Mouse (Mus musculus) liver, embryonic 12.5 days (tissue): ENCODE results near the gene Clcn3. TPM values are rescaled to one million over a fixed set of nuclear protein-coding genes. Genes with fewer than 3 reads are reported as not detected.

Experiments
- ATAC-seq: fragments of 200-750 bp; cut with Nextera tagmentation; 2 replicates; pipeline ENCODE4 v1.8.0; 2017; ENCODE audit warnings: moderate number of reproducible peaks, mild to moderate bottlenecking, moderate library complexity
- H3K27ac ChIP-seq: fragments of 300-500 bp; sonication (generic); 2 replicates; pipeline ENCODE4 v1.5.1; 2016; ENCODE audit warnings: mild to moderate bottlenecking
- H3K27me3 ChIP-seq: fragments of 300-500 bp; sonication (generic); replicated peaks from 2 replicates; pipeline ENCODE4 v1.6.1; 2016; ENCODE audit warnings: mild to moderate bottlenecking, moderate library complexity
- H3K36me3 ChIP-seq: fragments of 300-500 bp; sonication (generic); 2 replicates; pipeline ENCODE4 v1.6.1; 2016; ENCODE audit warnings: mild to moderate bottlenecking, moderate library complexity
- H3K4me1 ChIP-seq: fragments of 300-500 bp; sonication (generic); 2 replicates; pipeline ENCODE4 v1.6.1; 2016
- H3K4me2 ChIP-seq: fragments of 300-500 bp; sonication (generic); 2 replicates; pipeline ENCODE4 v1.6.1; 2016; ENCODE audit warnings: mild to moderate bottlenecking, moderate library complexity
- H3K4me3 ChIP-seq: fragments of 300-500 bp; sonication (generic); 2 replicates; pipeline ENCODE4 v1.5.1; 2016; ENCODE audit warnings: mild to moderate bottlenecking, moderate library complexity
- H3K9ac ChIP-seq: fragments of 300-500 bp; sonication (generic); 2 replicates; pipeline ENCODE4 v1.6.1; 2016; ENCODE audit warnings: mild to moderate bottlenecking, moderate library complexity
- H3K9me3 ChIP-seq: fragments of 300-500 bp; sonication (generic); replicated peaks from 2 replicates; pipeline ENCODE4 v1.6.1; 2016; ENCODE audit warnings: mild to moderate bottlenecking, moderate library complexity
- WGBS: fragments of 180-500 bp; shearing (Covaris S2); methylation state at CpG from one replicate; pipeline ENCODE4 v1.1.7; 2016; ENCODE audit not compliant: insufficient replicate concordance; 5-methylcytosine and 5-hydroxymethylcytosine counted together
- polyA plus RNA-seq: library from polyadenylated mRNA; unstranded; fragments of >200 nt; fragmentation: Nextera tagmentation; extraction: Ambion mirVana; gene quantifications from 2 replicates; pipeline ENCODE4 v1.2.1, GENCODE M21; 2016

Gene Clcn3
- polyA plus RNA-seq, 1 experiment from 2014 or later, result 44.9 TPM

DNA sequence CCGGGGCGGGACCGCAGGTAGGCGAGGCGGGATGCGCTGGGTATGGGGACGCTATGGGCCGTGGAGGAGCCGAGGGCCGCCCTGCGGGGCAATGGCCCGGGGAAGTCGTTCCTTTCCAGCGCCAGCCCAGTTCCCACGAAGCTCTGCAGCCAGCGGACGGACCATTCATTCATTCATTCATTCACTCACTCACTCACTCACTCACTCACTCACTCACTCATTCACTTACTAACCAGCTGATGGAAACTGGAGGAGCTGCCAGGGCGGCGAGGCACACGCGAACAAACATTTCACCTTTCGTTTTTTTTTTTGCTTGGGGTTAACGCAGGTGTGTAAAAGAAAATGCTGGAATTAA is 92.6 kb downstream of the Clcn3 start:
- H3K4me3 ChIP-seq, result peak overlapping the region; percentile 78
- 0 out of 2 replicates have a peak, but pooled peaks cover 6% of the 10 kb centered on the region for H3K27me3 ChIP-seq
- peak overlapping the region; percentile 80 for H3K4me2 ChIP-seq
- 1% methylated on average over 23 of the region's 23 CpGs for WGBS
- peaks cover 38% of the 10 kb centered on the region for H3K36me3 ChIP-seq
- no peak for ATAC-seq
- H3K9me3 ChIP-seq, result no peaks in the 10 kb centered on the region
- peaks cover 39% of the 10 kb centered on the region for H3K4me1 ChIP-seq
- H3K9ac ChIP-seq, result peak overlapping the region; percentile 83
- H3K27ac ChIP-seq, result peak overlapping the region; percentile 79

DNA sequence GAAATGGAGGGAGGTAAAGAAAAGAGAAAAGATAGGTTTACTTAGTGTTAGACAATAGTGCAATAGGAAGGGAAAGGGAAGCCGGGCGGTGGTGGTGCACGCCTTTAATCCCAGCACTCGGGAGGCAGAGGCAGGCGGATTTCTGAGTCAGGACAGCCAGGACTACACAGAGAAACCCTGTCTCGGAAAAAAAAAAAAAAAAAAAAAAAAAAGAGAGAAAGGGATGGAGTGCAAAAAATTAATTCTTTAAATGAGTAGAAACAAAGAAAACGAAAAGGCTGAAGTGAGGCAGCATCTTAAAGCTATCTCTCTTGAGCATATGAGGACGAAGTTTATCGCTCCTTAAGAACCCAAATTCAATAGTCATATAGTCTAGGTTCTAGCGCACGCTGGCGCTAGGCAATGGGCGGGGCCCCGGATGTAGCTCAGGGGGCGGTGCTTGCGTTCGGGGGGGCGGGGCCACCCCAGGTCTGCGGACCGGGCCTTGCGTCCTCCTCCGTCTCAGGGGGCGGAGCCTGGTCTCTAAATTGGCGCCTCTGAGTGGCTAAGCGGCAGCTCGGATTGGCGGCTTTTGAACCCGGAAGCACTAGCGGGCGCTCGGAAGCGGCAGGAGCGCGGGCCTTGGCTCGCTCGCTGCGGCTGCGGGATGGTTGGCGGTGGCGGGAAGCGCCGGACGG is 93.1 kb downstream of the Clcn3 start, which contains the start of gene Hpf1:
Gene Hpf1, plus strand, starts transcription at position 576 of the 677 bp plus-strand sequence.
- peaks cover 33% of the 10 kb centered on the region for H3K36me3 ChIP-seq
- ATAC-seq, result peak; percentile 98
- peak within 1 kb of the TSS; percentile 80 for H3K4me2 ChIP-seq
- H3K9ac ChIP-seq, result peak within 1 kb of the TSS; percentile 83
- H3K27me3 ChIP-seq, result 0 out of 2 replicates have a peak, but pooled peaks cover 6% of the 10 kb centered on the region
- peaks cover 34% of the 10 kb centered on the region for H3K4me1 ChIP-seq
- no peaks in the 10 kb centered on the region for H3K9me3 ChIP-seq
- peak within 1 kb of the TSS; percentile 79 for H3K27ac ChIP-seq
- peak within 1 kb of the TSS; percentile 78 for H3K4me3 ChIP-seq
- 2% methylated on average over 38 of the region's 43 CpGs for WGBS

DNA sequence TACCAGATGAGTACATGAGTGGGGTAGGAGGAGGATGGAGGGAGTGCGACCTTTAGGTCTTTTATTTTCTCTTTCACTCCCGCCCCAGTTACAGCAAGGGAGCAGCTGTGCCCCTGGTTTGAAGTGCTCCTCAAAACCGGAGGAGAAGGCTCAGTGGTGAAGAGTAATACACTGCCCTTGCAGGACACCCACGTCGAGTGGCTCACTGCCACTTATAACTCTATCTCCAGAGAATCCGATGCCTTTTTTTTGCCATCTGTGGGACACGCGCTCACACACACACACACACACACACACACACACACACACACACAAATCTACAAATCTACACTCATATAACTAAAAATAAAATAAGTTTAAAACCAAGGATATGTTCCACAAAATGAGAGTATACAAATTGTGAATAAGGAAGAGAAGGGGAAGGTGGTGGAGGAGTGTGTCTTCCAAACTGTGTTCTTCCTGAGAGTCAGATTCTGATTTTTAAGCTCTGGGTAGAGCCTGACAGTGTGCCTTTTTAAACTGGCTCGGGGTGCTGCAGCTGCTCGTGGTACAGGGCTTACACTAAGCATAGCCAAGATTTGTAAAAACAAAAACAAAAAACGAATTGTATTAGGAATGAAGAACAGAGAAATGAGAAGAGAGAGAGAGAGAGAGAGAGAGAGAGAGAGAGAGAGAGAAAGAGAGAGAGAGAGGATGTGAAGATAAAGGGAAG is 93.8 kb downstream of the Clcn3 start:
- no peak for ATAC-seq
- Histone ChIP-seq H3K36me3 (peaks cover 26% of the 10 kb centered on the region), H3K27ac (no peak overlapping the region), H3K9ac (peak overlapping the region; percentile 14; the same call in 1 of the 2 replicates), H3K4me3 (peak overlapping the region; percentile 78), H3K4me2 (peak overlapping the region; percentile 80), H3K4me1 (peaks cover 33% of the 10 kb centered on the region), H3K9me3 (no peaks in the 10 kb centered on the region), H3K27me3 (0 out of 2 replicates have a peak, but pooled peaks cover 6% of the 10 kb centered on the region)
- WGBS, result 72% methylated on average over 11 of the region's 11 CpGs

DNA sequence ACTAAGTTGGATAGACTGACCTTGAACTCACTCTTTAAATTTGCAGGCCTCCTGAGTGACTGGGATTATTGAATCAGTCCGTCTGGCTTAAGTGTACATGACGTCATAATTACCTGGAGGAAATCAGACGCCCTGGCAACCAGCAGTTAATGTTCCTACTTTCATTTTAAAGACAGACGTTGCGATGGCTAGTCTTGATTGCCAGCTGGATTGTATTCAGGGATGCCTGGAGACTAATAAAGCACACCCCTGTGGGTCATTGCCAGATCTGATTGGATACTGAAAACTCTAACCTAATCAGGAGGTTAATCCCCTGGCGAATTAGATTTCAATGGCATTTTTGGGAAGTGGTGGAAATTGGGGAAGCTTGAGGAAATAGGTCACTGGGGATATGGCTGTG is 96.4 kb downstream of the Clcn3 start:
- H3K4me1 ChIP-seq, result peaks cover 13% of the 10 kb centered on the region
- H3K9me3 ChIP-seq, result no peaks in the 10 kb centered on the region
- no peak for ATAC-seq
- 64% methylated on average over 6 of the region's 6 CpGs for WGBS
- no peak overlapping the region for H3K9ac ChIP-seq
- H3K27ac ChIP-seq, result no peak overlapping the region
- H3K4me2 ChIP-seq, result no peak overlapping the region
- peaks cover under 1% of the 10 kb centered on the region for H3K36me3 ChIP-seq
- no peak overlapping the region for H3K4me3 ChIP-seq
- 0 out of 2 replicates have a peak, but pooled peaks cover 6% of the 10 kb centered on the region for H3K27me3 ChIP-seq

DNA sequence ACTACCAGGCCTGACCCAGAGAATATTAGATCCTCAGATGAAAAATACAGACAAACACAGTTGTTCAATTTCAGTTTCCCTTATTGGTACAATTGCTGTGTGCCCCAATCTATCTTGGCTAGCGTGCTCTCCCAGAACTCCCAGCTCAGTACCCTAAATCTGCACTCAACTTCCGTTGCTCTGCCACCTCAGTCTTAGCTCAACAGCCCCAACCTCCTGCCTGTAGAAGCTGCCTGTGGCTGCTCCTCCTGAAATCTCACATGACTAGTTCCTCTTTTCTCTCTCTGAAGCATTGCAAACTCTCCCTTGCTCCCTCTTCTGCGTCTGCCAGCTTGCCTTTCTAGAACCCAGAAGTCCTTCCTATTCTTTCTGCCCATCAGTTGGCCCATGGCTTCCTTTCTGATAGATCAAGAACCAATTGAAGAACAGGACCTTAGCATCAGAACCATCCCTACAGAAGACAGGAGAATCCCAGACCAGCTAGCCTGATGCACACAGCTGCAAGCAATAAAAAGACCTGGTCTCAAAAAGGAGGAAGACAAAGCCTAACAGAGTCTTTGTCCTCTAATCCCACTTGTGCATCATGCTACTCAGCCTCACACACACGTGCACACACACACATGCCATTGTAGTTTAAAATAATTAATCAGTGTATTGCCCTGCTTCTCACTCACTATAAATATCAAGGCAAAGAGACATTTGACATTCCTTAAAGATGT is 99.5 kb downstream of the Clcn3 start:
- no peak overlapping the region for H3K4me3 ChIP-seq
- H3K9ac ChIP-seq, result no peak overlapping the region
- H3K27ac ChIP-seq, result no peak overlapping the region
- 0 out of 2 replicates have a peak, but pooled peaks cover 6% of the 10 kb centered on the region for H3K27me3 ChIP-seq
- H3K4me2 ChIP-seq, result no peak overlapping the region
- no peak for ATAC-seq
- H3K4me1 ChIP-seq, result peaks cover 1% of the 10 kb centered on the region
- H3K9me3 ChIP-seq, result no peaks in the 10 kb centered on the region
- no peaks in the 10 kb centered on the region for H3K36me3 ChIP-seq
- WGBS, result 32% methylated on average over 4 of the region's 4 CpGs

DNA sequence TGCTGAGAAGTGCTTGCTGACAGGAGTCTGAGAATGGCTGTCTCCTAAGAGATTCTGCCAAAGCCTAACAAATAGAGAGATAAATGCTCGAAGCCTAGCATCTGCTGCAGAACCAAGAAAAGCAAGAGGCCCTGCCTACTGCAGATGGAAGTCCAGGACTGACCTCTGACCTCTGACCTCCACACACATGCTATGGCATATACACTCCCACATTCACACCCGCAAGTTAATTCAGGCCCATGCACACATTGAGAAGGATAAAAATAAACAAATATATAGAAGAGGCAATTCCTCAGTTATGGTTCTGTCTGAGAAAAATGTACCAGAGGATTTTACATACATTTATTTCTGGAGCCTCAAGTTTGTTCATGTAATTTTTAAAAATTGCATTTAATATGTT is 104.5 kb downstream of the Clcn3 start:
- Histone ChIP-seq H3K9ac (no peak overlapping the region), H3K36me3 (no peaks in the 10 kb centered on the region), H3K27ac (no peak overlapping the region), H3K27me3 (peaks cover 4% of the 10 kb centered on the region; the same call in 1 of the 2 replicates), H3K9me3 (no peaks in the 10 kb centered on the region), H3K4me3 (no peak overlapping the region), H3K4me1 (peaks cover 8% of the 10 kb centered on the region), H3K4me2 (no peak overlapping the region)
- no peak for ATAC-seq
- 61% methylated on average over 2 of the region's 2 CpGs for WGBS

DNA sequence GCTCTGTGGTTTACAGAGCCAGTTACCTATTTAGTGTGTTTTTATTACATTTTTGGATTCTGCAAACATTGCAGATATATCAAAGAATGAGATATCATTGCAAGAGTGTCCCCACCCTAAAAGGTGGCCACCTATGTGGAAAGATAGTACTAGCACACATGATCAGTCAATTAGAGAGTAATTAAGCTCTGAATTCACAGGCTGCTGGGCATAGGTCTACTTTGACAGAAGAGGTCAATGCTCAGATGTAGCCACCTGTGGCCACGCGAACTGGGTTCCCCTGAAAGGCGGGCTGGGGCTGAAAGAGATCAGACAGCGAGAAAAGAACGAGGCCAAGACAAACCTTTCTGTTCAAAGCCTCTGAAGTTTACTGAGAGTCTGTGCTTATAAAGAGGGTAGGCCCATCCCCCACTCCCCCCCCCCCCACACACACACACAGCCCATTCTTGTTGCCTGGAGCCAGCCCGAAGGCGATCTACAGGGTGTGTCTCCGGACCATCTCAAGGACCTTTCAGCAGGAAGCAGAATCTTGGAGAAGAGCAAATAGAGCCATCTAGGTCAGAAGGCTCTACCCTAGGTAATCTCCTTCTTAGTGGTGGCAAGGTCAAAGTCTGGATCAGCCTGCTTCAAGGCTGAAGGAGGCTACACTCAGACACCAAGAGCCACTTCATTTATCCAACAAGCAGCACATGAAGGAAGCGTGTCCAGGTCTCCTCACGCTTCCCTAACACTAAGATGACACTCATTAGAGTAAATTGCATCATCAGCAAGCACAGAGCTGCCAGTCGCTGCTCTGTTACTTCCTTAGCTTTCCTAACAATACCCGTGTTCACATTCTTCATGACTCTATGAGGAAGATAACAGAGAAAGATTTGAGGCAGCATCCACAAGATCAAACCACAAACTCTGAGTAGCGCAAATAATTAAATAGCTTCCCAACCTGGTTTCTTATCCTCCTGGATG is 112.6 kb downstream of the Clcn3 start:
- Histone ChIP-seq H3K4me3 (no peak overlapping the region), H3K4me1 (no peaks in the 10 kb centered on the region), H3K4me2 (no peak overlapping the region), H3K27me3 (peaks cover 13% of the 10 kb centered on the region; the same call in 1 of the 2 replicates), H3K9ac (no peak overlapping the region), H3K9me3 (no peaks in the 10 kb centered on the region), H3K36me3 (no peaks in the 10 kb centered on the region), H3K27ac (no peak overlapping the region)
- ATAC-seq, result no peak
- WGBS, result 68% methylated on average over 13 of the region's 13 CpGs

DNA sequence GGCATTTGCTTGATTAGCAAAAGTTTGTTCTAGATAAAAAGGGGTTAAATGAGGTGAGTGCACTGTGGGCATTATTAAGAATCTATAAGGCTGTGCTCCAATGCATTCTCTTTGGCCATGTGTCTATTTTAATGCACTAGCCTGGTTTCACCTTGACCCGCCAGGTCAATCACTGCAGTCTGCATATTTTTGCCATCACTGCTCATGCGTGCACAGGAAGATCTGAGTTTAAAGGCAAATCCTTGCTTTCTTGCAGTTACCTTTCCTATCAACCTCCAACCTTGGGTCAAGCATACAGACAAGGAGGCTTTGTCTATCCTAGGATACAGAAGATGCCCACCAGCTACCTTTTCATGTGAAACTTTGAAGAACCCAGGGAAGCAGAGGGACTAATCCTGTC is 113.3 kb downstream of the Clcn3 start:
- ATAC-seq, result no peak
- Histone ChIP-seq H3K9ac (no peak overlapping the region), H3K27ac (no peak overlapping the region), H3K9me3 (no peaks in the 10 kb centered on the region), H3K36me3 (no peaks in the 10 kb centered on the region), H3K4me3 (no peak overlapping the region), H3K4me2 (no peak overlapping the region), H3K4me1 (no peaks in the 10 kb centered on the region), H3K27me3 (peaks cover 13% of the 10 kb centered on the region; the same call in 1 of the 2 replicates)
- WGBS, result 81% methylated on average over 2 of the region's 2 CpGs

DNA sequence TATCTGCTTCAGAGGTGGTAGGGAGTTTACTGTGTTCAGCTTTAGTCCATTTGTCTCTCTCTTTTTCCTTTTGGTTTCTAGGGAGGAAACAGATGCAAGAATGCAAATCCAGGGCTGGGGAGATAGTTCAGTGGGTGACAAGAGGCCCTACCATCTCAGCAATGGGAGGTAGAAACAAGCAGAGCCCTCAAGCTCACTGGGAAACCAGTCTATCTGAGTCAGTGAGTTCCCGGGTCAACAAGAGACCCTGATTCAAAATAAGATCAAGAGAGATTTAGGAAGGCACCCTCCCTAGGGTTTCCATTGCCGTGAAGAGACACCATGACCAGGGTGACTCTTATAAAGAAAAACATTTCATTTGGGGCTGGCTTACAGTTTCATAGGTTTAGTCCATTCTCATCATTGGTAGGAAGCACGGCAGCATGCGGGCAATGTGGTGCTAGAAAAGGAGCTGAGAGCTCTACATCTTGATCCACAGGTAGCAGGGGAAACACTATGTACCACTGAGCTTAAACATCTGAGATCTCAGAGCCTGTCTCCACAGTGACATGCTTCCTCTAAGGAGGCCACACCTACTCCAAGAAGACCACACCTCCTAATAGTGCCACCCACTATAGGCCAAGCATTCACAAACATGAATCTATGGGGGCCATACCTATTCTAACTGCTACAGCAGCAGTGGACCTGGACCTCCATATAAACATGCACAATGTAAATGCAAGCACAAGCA is 114.7 kb downstream of the Clcn3 start:
- H3K4me2 ChIP-seq, result no peak overlapping the region
- H3K36me3 ChIP-seq, result no peaks in the 10 kb centered on the region
- WGBS, result 72% methylated on average over 4 of the region's 4 CpGs
- no peaks in the 10 kb centered on the region for H3K4me1 ChIP-seq
- 0 out of 2 replicates have a peak, but pooled peaks cover 7% of the 10 kb centered on the region for H3K27me3 ChIP-seq
- no peak overlapping the region for H3K4me3 ChIP-seq
- H3K9ac ChIP-seq, result no peak overlapping the region
- no peak for ATAC-seq
- H3K9me3 ChIP-seq, result no peaks in the 10 kb centered on the region
- H3K27ac ChIP-seq, result no peak overlapping the region

DNA sequence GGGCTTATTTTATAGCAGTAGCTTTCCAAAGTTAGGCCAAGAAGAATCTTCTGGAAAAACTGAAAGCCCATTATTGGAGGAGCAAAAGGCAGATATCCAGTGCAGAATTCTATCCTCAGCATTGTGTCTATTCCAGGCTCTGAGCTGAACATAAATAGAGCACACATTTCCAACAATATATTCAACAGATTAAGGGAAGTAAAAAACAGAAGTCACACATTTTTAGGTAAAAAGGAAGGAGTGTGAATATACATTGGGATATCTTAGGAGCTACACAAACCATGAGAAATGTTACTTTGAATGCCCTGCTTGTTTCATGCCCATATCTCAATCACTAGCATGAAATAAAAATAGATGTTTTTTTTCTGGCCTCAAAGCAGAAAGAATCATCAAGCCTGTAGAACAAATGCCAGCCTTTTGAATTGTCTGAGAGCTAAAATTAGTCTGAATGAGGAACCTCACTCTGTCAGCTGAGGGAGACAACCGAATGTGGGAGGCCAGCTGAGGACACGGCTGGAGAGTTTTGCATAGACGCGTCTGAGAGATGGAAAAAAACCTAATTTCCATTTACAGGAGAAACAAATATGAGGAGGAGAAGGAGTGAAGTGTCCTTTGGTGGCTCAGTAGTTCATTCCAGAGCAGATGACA is 115.5 kb downstream of the Clcn3 start:
- no peaks in the 10 kb centered on the region for H3K36me3 ChIP-seq
- no peak overlapping the region for H3K4me2 ChIP-seq
- 0 out of 2 replicates have a peak, but pooled peaks cover 6% of the 10 kb centered on the region for H3K27me3 ChIP-seq
- WGBS, result 23% methylated on average over 4 of the region's 4 CpGs
- H3K4me1 ChIP-seq, result no peaks in the 10 kb centered on the region
- no peak overlapping the region for H3K9ac ChIP-seq
- ATAC-seq, result no peak
- H3K4me3 ChIP-seq, result no peak overlapping the region
- no peak overlapping the region for H3K27ac ChIP-seq
- H3K9me3 ChIP-seq, result no peaks in the 10 kb centered on the region
